Mouse (Mus musculus): ENCODE results near the gene Apod. TPM values are rescaled to one million over a fixed set of nuclear protein-coding genes. Genes with fewer than 3 reads are reported as not detected.
A peak's percentile ranks its signal among the peaks of the same experiment; 100 is the strongest.

Apod gene
- polyA plus RNA-seq, 1 experiment from 2014 or later, result 0.64 TPM

GRCm38 (mm10) chr16:31299960-31300353 lies 14.7 kb downstream of the Apod start:
- ATAC-seq (replicated peaks; ENCODE audit: extremely low read depth, insufficient read depth, low FRiP score), result no peak
- H3K4me1 ChIP-seq (ENCODE audit: control insufficient read depth, insufficient read depth, low read length), result peaks cover 3% of the 10 kb centered on the region; the same call in 1 of the 2 replicates
- 69% methylated on average over 3 of the region's 3 CpGs for WGBS
- no peak overlapping the region for H3K4me3 ChIP-seq (ENCODE audit: low read length)
- H3K9me3 ChIP-seq (replicated peaks; ENCODE audit: control insufficient read depth, low read length), result no peaks in the 10 kb centered on the region
- H3K4me2 ChIP-seq (ENCODE audit: low read depth, low read length), result no peak overlapping the region
- no peak overlapping the region for H3K27ac ChIP-seq (ENCODE audit: low read length)
- no peaks in the 10 kb centered on the region for H3K36me3 ChIP-seq (ENCODE audit: control insufficient read depth, insufficient read depth)
- no peak overlapping the region for H3K9ac ChIP-seq (ENCODE audit: low read length)
- no peaks in the 10 kb centered on the region for H3K27me3 ChIP-seq (ENCODE audit: control insufficient read depth, insufficient read depth, low read length)

- 50% methylated on average over 11 of the region's 11 CpGs for WGBS
- no peak for ATAC-seq (replicated peaks; ENCODE audit: extremely low read depth, insufficient read depth, low FRiP score)
- H3K27ac ChIP-seq (ENCODE audit: low read length), result no peak overlapping the region
Measured at GRCm38 (mm10) chr16:31299164-31299959, 15.2 kb downstream of the Apod start.

DNA sequence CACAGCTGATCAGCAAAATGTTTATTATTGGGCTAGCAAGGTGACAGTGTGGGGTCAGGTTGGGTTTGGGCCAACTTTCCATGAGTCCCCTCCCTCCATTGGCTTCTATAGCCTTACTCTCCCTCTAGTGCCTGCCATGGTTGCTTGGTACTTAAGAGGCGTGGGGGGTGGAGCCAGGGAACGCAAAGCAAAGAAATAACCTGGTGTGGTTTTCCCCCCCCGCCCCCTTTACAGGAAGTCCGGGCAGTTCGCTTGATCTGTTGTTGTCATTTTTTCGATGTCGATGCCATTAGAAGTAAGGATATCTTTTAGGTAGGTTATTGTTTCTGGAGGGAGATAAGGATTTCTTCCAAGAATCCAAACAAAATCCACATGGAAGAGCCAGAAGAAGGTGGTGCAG lies 17.5 kb downstream of the Apod start:
- H3K4me3 ChIP-seq (ENCODE audit: low read length), result no peak overlapping the region
- H3K9me3 ChIP-seq (replicated peaks; ENCODE audit: control insufficient read depth, low read length), result no peaks in the 10 kb centered on the region
- WGBS, result 85% methylated on average over 7 of the region's 7 CpGs
- H3K4me2 ChIP-seq (ENCODE audit: low read depth, low read length), result no peak overlapping the region
- no peaks in the 10 kb centered on the region for H3K36me3 ChIP-seq (ENCODE audit: control insufficient read depth, insufficient read depth)
- H3K4me1 ChIP-seq (ENCODE audit: control insufficient read depth, insufficient read depth, low read length), result peaks cover 6% of the 10 kb centered on the region
- no peaks in the 10 kb centered on the region for H3K27me3 ChIP-seq (ENCODE audit: control insufficient read depth, insufficient read depth, low read length)
- no peak overlapping the region for H3K27ac ChIP-seq (ENCODE audit: low read length)
- H3K9ac ChIP-seq (ENCODE audit: low read length), result no peak overlapping the region
- no peak for ATAC-seq (replicated peaks; ENCODE audit: extremely low read depth, insufficient read depth, low FRiP score)

More at GRCm38 (mm10) chr16:31299164-31299959, 15.2 kb downstream of the Apod start:
- Histone ChIP-seq H3K9ac (ENCODE audit: low read length) (no peak overlapping the region), H3K36me3 (ENCODE audit: control insufficient read depth, insufficient read depth) (no peaks in the 10 kb centered on the region), H3K27me3 (ENCODE audit: control insufficient read depth, insufficient read depth, low read length) (no peaks in the 10 kb centered on the region), H3K4me2 (ENCODE audit: low read depth, low read length) (no peak overlapping the region), H3K4me3 (ENCODE audit: low read length) (no peak overlapping the region), H3K9me3 (replicated peaks; ENCODE audit: control insufficient read depth, low read length) (no peaks in the 10 kb centered on the region), H3K4me1 (ENCODE audit: control insufficient read depth, insufficient read depth, low read length) (peaks cover 3% of the 10 kb centered on the region; the same call in 1 of the 2 replicates)

DNA sequence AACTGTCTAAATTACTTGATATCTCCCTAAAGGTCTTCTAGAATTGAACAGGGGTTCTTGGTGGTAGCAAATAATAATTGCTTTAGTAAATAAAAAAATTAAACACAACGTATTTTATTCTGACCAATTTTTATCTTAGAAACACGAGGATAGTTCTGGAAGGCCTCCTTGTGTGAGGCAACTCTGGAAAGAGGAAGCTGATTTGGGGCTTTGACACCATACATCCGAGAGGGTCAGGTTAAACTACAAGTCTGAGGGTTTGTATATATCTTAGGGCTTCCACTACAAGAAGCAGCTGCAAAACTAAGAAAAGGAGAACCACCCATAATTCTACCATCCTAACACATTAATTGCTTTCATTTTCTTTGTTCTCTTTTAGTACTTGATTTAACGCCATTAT lies 20.8 kb downstream of the Apod start:
- 68% methylated on average over 4 of the region's 4 CpGs for WGBS
- Histone ChIP-seq H3K4me1 (ENCODE audit: control insufficient read depth, insufficient read depth, low read length) (peaks cover 19% of the 10 kb centered on the region), H3K9me3 (replicated peaks; ENCODE audit: control insufficient read depth, low read length) (no peaks in the 10 kb centered on the region), H3K36me3 (ENCODE audit: control insufficient read depth, insufficient read depth) (no peaks in the 10 kb centered on the region), H3K4me3 (ENCODE audit: low read length) (no peak overlapping the region), H3K4me2 (ENCODE audit: low read depth, low read length) (no peak overlapping the region), H3K9ac (ENCODE audit: low read length) (no peak overlapping the region), H3K27ac (ENCODE audit: low read length) (no peak overlapping the region), H3K27me3 (ENCODE audit: control insufficient read depth, insufficient read depth, low read length) (no peaks in the 10 kb centered on the region)
- no peak for ATAC-seq (replicated peaks; ENCODE audit: extremely low read depth, insufficient read depth, low FRiP score)

DNA sequence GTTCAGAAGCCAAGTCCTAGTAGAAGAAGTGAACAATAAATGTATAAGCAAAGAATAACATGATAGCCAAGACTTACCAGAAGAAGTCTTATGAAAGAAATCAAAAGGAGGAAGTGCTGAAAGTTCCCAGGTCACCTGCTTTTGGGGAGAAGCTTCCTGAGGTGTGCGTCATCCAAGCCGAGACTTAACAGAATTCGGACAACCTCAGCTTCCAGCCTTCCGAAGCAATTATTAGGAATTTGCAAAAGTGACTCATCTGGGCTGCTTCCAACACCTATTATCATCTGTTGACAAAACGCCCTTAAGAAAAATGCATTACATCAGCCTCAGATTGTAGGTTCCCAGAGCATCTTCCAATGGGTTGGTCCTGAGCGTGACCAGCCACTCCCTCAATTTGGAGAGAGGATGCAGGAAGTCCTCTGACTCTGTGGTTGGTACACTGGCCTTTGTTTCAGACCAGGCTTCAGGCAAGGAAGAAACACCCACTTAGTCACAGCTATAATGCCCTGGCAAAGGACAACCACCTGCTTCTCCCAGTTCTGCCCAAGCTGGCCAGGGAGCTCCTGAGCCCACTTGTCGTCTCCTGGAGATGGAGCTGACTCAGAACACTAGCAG lies 23.8 kb downstream of the Apod start:
- ATAC-seq (replicated peaks; ENCODE audit: extremely low read depth, insufficient read depth, low FRiP score), result peak; percentile 63

GRCm38 (mm10) chr16:31290281-31290680 lies 24.3 kb downstream of the Apod start:
- 10% methylated on average over 10 of the region's 10 CpGs for WGBS
- peak; percentile 90 for ATAC-seq (replicated peaks; ENCODE audit: extremely low read depth, insufficient read depth, low FRiP score)
- H3K9ac ChIP-seq (ENCODE audit: low read length), result no peak overlapping the region

More for the DNA sequence above, 23.8 kb downstream of the Apod start:
- peaks cover 23% of the 10 kb centered on the region for H3K4me1 ChIP-seq (ENCODE audit: control insufficient read depth, insufficient read depth, low read length)
- H3K9ac ChIP-seq (ENCODE audit: low read length), result no peak overlapping the region
- no peaks in the 10 kb centered on the region for H3K27me3 ChIP-seq (ENCODE audit: control insufficient read depth, insufficient read depth, low read length)
- H3K9me3 ChIP-seq (replicated peaks; ENCODE audit: control insufficient read depth, low read length), result no peaks in the 10 kb centered on the region
- WGBS, result 23% methylated on average over 7 of the region's 7 CpGs
- H3K4me2 ChIP-seq (ENCODE audit: low read depth, low read length), result peak overlapping the region; percentile 58
- H3K4me3 ChIP-seq (ENCODE audit: low read length), result peak overlapping the region; percentile 15; the same call in 1 of the 2 replicates
- peak overlapping the region; percentile 97 for H3K27ac ChIP-seq (ENCODE audit: low read length)
- no peaks in the 10 kb centered on the region for H3K36me3 ChIP-seq (ENCODE audit: control insufficient read depth, insufficient read depth)

GRCm38 (mm10) chr16:31287712-31288111 lies 26.9 kb downstream of the Apod start:
- WGBS, result 56% methylated on average over 3 of the region's 3 CpGs
- H3K4me1 ChIP-seq (ENCODE audit: control insufficient read depth, insufficient read depth, low read length), result peaks cover 23% of the 10 kb centered on the region
- no peak for ATAC-seq (replicated peaks; ENCODE audit: extremely low read depth, insufficient read depth, low FRiP score)
- H3K9ac ChIP-seq (ENCODE audit: low read length), result no peak overlapping the region
- H3K36me3 ChIP-seq (ENCODE audit: control insufficient read depth, insufficient read depth), result no peaks in the 10 kb centered on the region
- H3K4me2 ChIP-seq (ENCODE audit: low read depth, low read length), result no peak overlapping the region
- no peak overlapping the region for H3K4me3 ChIP-seq (ENCODE audit: low read length)
- no peaks in the 10 kb centered on the region for H3K9me3 ChIP-seq (replicated peaks; ENCODE audit: control insufficient read depth, low read length)
- H3K27me3 ChIP-seq (ENCODE audit: control insufficient read depth, insufficient read depth, low read length), result no peaks in the 10 kb centered on the region
- no peak overlapping the region for H3K27ac ChIP-seq (ENCODE audit: low read length)

More at GRCm38 (mm10) chr16:31290281-31290680, 24.3 kb downstream of the Apod start:
- Histone ChIP-seq H3K27me3 (ENCODE audit: control insufficient read depth, insufficient read depth, low read length) (no peaks in the 10 kb centered on the region), H3K4me1 (ENCODE audit: control insufficient read depth, insufficient read depth, low read length) (peaks cover 23% of the 10 kb centered on the region), H3K4me2 (ENCODE audit: low read depth, low read length) (peak overlapping the region; percentile 58), H3K27ac (ENCODE audit: low read length) (peak overlapping the region; percentile 97), H3K4me3 (ENCODE audit: low read length) (peak overlapping the region; percentile 15; the same call in 1 of the 2 replicates), H3K36me3 (ENCODE audit: control insufficient read depth, insufficient read depth) (no peaks in the 10 kb centered on the region), H3K9me3 (replicated peaks; ENCODE audit: control insufficient read depth, low read length) (no peaks in the 10 kb centered on the region)

GRCm38 (mm10) chr16:31286801-31287488 lies 27.7 kb downstream of the Apod start:
- no peak for ATAC-seq (replicated peaks; ENCODE audit: extremely low read depth, insufficient read depth, low FRiP score)

More at GRCm38 (mm10) chr16:31286801-31287488, 27.7 kb downstream of the Apod start:
- H3K9me3 ChIP-seq (replicated peaks; ENCODE audit: control insufficient read depth, low read length), result no peaks in the 10 kb centered on the region
- no peak overlapping the region for H3K9ac ChIP-seq (ENCODE audit: low read length)
- H3K36me3 ChIP-seq (ENCODE audit: control insufficient read depth, insufficient read depth), result no peaks in the 10 kb centered on the region
- no peak overlapping the region for H3K4me2 ChIP-seq (ENCODE audit: low read depth, low read length)
- peaks cover 18% of the 10 kb centered on the region for H3K4me1 ChIP-seq (ENCODE audit: control insufficient read depth, insufficient read depth, low read length)
- no peak overlapping the region for H3K4me3 ChIP-seq (ENCODE audit: low read length)
- H3K27me3 ChIP-seq (ENCODE audit: control insufficient read depth, insufficient read depth, low read length), result no peaks in the 10 kb centered on the region
- H3K27ac ChIP-seq (ENCODE audit: low read length), result no peak overlapping the region
- WGBS, result 85% methylated on average over 11 of the region's 11 CpGs
